21 mouse cellular contexts compared by ENCODE assay signal in the genomic region with DNA sequence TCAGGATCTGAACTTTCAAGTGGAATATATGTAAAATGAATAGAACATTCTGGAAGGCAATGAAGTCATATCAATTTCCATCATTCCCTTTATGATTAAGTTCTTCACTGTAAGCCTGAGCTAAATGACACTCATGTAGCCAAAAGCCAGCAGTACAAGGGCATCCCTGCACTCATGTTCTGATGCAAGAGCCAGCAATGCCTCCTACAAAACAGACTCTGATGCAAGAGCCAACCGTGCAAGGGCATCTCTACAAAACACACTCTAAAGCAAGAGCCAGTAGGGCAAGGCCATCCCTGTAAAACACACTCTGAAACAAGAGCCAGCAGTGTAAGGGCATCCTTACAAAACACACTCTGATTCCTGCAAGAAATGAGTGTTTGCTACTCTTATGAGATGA.
A peak's percentile ranks its signal among the peaks of the same experiment; 100 is the strongest.
DNase-seq lines count a peak whose midpoint lies in the region; ATAC-seq and TF ChIP-seq lines count a peak whose summit lies in the region.
"Had no signal": no experiment of that assay in that cellular context is flagged by ENCODE, and none has a peak within 500 bp of the region (broad histone marks: within the 10 kb centered on the region; RNA-seq: fewer than 3 reads in every experiment).

No protein-coding gene starts in this region.

- TF ChIP-seq POLR2A in MEL (IDR thresholded peaks at IDR 0.05; ENCODE audit: control insufficient read depth in 1 of 2, insufficient read depth in 1 of 2, low read depth in 1 of 2, low read length in 2 of 2, poor library complexity in 1 of 2) (no peak), myocyte (IDR thresholded peaks at IDR 0.05; ENCODE audit: insufficient read length, low read depth) (no peak)

- peaks cover 2% of the 10 kb centered on the region in 2 experiments; a peak in 1 of 4 replicates for H3K4me1 ChIP-seq in MEL (ENCODE audit: control insufficient read depth in 1 of 2, insufficient read depth in 2 of 2, low read length in 2 of 2)
- no peaks in the 10 kb centered on the region for H3K4me1 ChIP-seq in hindbrain, embryonic 13.5 days (replicated peaks)
- H3K4me1 ChIP-seq: embryonic facial prominence, embryonic 13.5 days; forebrain, embryonic 12.5 days; heart, embryonic 10.5 days; hindbrain, embryonic 15.5 days had no signal

- 81% methylated on average over 1 of the region's 1 CpGs for WGBS in hindbrain, embryonic 13.5 days

- H3K27ac ChIP-seq in MEL (ENCODE audit: control insufficient read depth, low read depth, low read length): no peak overlapping the region
- H3K27ac ChIP-seq in hindbrain, embryonic 13.5 days: no peak overlapping the region
- H3K27ac ChIP-seq: embryonic facial prominence, embryonic 13.5 days; forebrain, embryonic 12.5 days; heart, embryonic 10.5 days; hindbrain, embryonic 15.5 days had no signal

- no peak for TF ChIP-seq CTCF in MEL (IDR thresholded peaks at IDR 0.05 in 2 of 3, conservative IDR thresholded peaks at IDR 0.05 in 1 of 3; ENCODE audit: control insufficient read depth in 1 of 3, insufficient read depth in 1 of 3, low read depth in 2 of 3, low read length in 3 of 3, poor library complexity in 1 of 3, severe bottlenecking in 1 of 3)

- H3K9ac ChIP-seq in MEL (ENCODE audit: control insufficient read depth, low read depth, low read length, poor library complexity, severe bottlenecking): no peak overlapping the region
- no peak overlapping the region for H3K9ac ChIP-seq in hindbrain, embryonic 13.5 days
- H3K9ac ChIP-seq: embryonic facial prominence, embryonic 13.5 days; forebrain, embryonic 12.5 days; hindbrain, embryonic 15.5 days had no signal

- TF ChIP-seq RAD21 in MEL (IDR thresholded peaks at IDR 0.05; ENCODE audit: low read depth, low read length): no peak

- no peaks in the 10 kb centered on the region for H3K9me3 ChIP-seq in MEL (replicated peaks; ENCODE audit: insufficient read depth, low read length)
- H3K9me3 ChIP-seq in hindbrain, embryonic 13.5 days: no peaks in the 10 kb centered on the region
- H3K9me3 ChIP-seq: embryonic facial prominence, embryonic 13.5 days; forebrain, embryonic 12.5 days; heart, embryonic 10.5 days; hindbrain, embryonic 15.5 days had no signal

- H3K36me3 ChIP-seq in MEL (ENCODE audit: control insufficient read depth in 1 of 2, insufficient read depth in 2 of 2, low read length in 2 of 2) (no peaks in the 10 kb centered on the region), myocyte (ENCODE audit: control insufficient read depth, insufficient read depth) (no peaks in the 10 kb centered on the region)
- H3K36me3 ChIP-seq in hindbrain, embryonic 13.5 days: no peaks in the 10 kb centered on the region
- H3K36me3 ChIP-seq: embryonic facial prominence, embryonic 13.5 days; forebrain, embryonic 12.5 days; heart, embryonic 10.5 days; hindbrain, embryonic 15.5 days had no signal

- no peak overlapping the region for H3K4me2 ChIP-seq in myocyte (ENCODE audit: low read depth)
- no peak overlapping the region for H3K4me2 ChIP-seq in hindbrain, embryonic 13.5 days
- H3K4me2 ChIP-seq: embryonic facial prominence, embryonic 13.5 days; forebrain, embryonic 12.5 days; hindbrain, embryonic 15.5 days had no signal

- peak in 1 of 2 experiments; percentile 31; a peak in 1 of 4 replicates for TF ChIP-seq EP300 in MEL (IDR thresholded peaks at IDR 0.05; ENCODE audit: low read depth in 1 of 2, low read length in 2 of 2)

- peak; percentile 76 for DNase-seq in adrenal gland, adult 2 months
- no peak for DNase-seq in adrenal gland, adult 18-20 months (ENCODE audit: low spot score in 2 of 2)
- peak; percentile 16 for DNase-seq in MEL (ENCODE audit: low read depth, low spot score)
- DNase-seq in adrenal gland, postnatal 10 days: peak; percentile 33
- DNase-seq in right cerebral cortex, postnatal 36 days (ENCODE audit: low spot score in 2 of 2): no peak
- DNase-seq: cerebellum, adult 11-12 months; cerebellum, adult 9-10 months; cerebellum, postnatal 25 days; gastrocnemius, postnatal 10 days; heart, adult 18-20 months; heart, postnatal 10 days; heart, postnatal 4 days had no signal

- no peak for ATAC-seq in hindbrain, embryonic 13.5 days (ENCODE audit: low FRiP score)
- ATAC-seq: forebrain, embryonic 16.5 days; intestine, embryonic 16.5 days had no signal

- H3K27me3 ChIP-seq in MEL (ENCODE audit: control insufficient read depth in 1 of 2, insufficient read depth in 2 of 2, low read length in 2 of 2) (no peaks in the 10 kb centered on the region), myocyte (ENCODE audit: control insufficient read depth, insufficient read depth, insufficient read length) (no peaks in the 10 kb centered on the region)
- no peaks in the 10 kb centered on the region for H3K27me3 ChIP-seq in hindbrain, embryonic 13.5 days
- H3K27me3 ChIP-seq: CH12.LX; embryonic facial prominence, embryonic 13.5 days; forebrain, embryonic 12.5 days; hindbrain, embryonic 15.5 days had no signal

- H3ac ChIP-seq in myocyte (ENCODE audit: control insufficient read depth, insufficient read length): no peak overlapping the region

- H3K4me3 ChIP-seq in MEL (ENCODE audit: control insufficient read depth in 1 of 2, insufficient read depth in 1 of 2, low read depth in 2 of 2, low read length in 2 of 2) (no peak overlapping the region), myocyte (no peak overlapping the region)
- H3K4me3 ChIP-seq in hindbrain, embryonic 13.5 days: no peak overlapping the region
- H3K4me3 ChIP-seq: embryonic facial prominence, embryonic 13.5 days; forebrain, embryonic 12.5 days; heart, embryonic 10.5 days; hindbrain, embryonic 15.5 days had no signal

- H3K79me2 ChIP-seq in MEL (ENCODE audit: control insufficient read depth, insufficient read depth, low read length, poor library complexity) (no peaks in the 10 kb centered on the region), myocyte (ENCODE audit: control insufficient read depth, insufficient read depth) (no peaks in the 10 kb centered on the region)

TF ChIP-seq in MEL, 35 proteins besides CTCF, POLR2A, EP300 and RAD21:
- TF ChIP-seq MAZ (IDR thresholded peaks at IDR 0.05; ENCODE audit: low read depth, low read length) (no peak), POLR2AphosphoS5 (IDR thresholded peaks at IDR 0.05; ENCODE audit: borderline replicate concordance, low read depth, low read length) (no peak), HCFC1 (IDR thresholded peaks at IDR 0.05; ENCODE audit: low read depth, low read length) (no peak), SIN3A (IDR thresholded peaks at IDR 0.05; ENCODE audit: low read length) (no peak), E2F4 (IDR thresholded peaks at IDR 0.05; ENCODE audit: borderline replicate concordance, low read depth, low read length) (no peak), NELFE (IDR thresholded peaks at IDR 0.05; ENCODE audit: low read depth, low read length) (no peak), ZKSCAN1 (IDR thresholded peaks at IDR 0.05; ENCODE audit: low read depth, low read length) (no peak), CHD1 (IDR thresholded peaks at IDR 0.05; ENCODE audit: low read depth, low read length) (no peak), ZNF384 (IDR thresholded peaks at IDR 0.05; ENCODE audit: low read depth, low read length) (no peak), CHD2 (IDR thresholded peaks at IDR 0.05; ENCODE audit: low read length) (no peak), BHLHE40 (IDR thresholded peaks at IDR 0.05; ENCODE audit: borderline replicate concordance, low read depth, low read length) (no peak), KAT2A (conservative IDR thresholded peaks at IDR 0.05; ENCODE audit: low read depth, low read length) (no peak), MYC (IDR thresholded peaks at IDR 0.05; ENCODE audit: low read depth, low read length) (no peak), SMC3 (IDR thresholded peaks at IDR 0.05; ENCODE audit: low read depth, low read length) (no peak), TAL1 (IDR thresholded peaks at IDR 0.05; ENCODE audit: low read length) (no peak), POLR2AphosphoS2 (IDR thresholded peaks at IDR 0.05; ENCODE audit: low read length) (no peak), MAFK (IDR thresholded peaks at IDR 0.05; ENCODE audit: borderline replicate concordance, low read depth, low read length) (no peak), USF1 (IDR thresholded peaks at IDR 0.05; ENCODE audit: low read depth, low read length) (no peak)

TF ChIP-seq in myocyte, 11 proteins besides CTCF, POLR2A, EP300 and RAD21:
- no peak for TF ChIP-seq MYOG (IDR thresholded peaks at IDR 0.05; ENCODE audit: control insufficient read depth in 1 of 3, insufficient read depth in 1 of 3, insufficient read length in 2 of 3, low read depth in 2 of 3)
- TF ChIP-seq MYOD1 (IDR thresholded peaks at IDR 0.05; ENCODE audit: control insufficient read depth in 1 of 3, insufficient read length in 2 of 3, low read depth in 2 of 3): no peak
- no peak for TF ChIP-seq TCF3 (IDR thresholded peaks at IDR 0.05; ENCODE audit: insufficient read length, low read depth)
- TF ChIP-seq MAX (IDR thresholded peaks at IDR 0.05; ENCODE audit: low read depth): no peak
- peak; percentile 98 for TF ChIP-seq CEBPB (IDR thresholded peaks at IDR 0.05; ENCODE audit: insufficient read depth, poor library complexity, severe bottlenecking)
- TF ChIP-seq REST (IDR thresholded peaks at IDR 0.05; ENCODE audit: insufficient read depth, insufficient read length): no peak
TF ChIP-seq in myocyte: peak in this region for 1.

Comparison
In these comparisons a context has a peak if more than half of its experiments do, and no peak if none do; other contexts are left out.
1. DNase-seq: peak in adrenal gland, adult 2 months (single experiment), MEL (single experiment) and adrenal gland, postnatal 10 days (single experiment); none in adrenal gland, adult 18-20 months (0 of 2) and right cerebral cortex, postnatal 36 days (0 of 2).